Mouse (Mus musculus) macrophage (primary cell): ENCODE data around the gene Vsig2. TPM values are rescaled to one million over a fixed set of nuclear protein-coding genes. Genes with fewer than 3 reads are reported as not detected.

Experiments
- H3K27ac ChIP-seq: fragments of 350-480 bp; formaldehyde crosslinking; 2 replicates; pipeline ENCODE4 v1.9.0; 2021
- H3K36me3 ChIP-seq: fragments of 350-480 bp; formaldehyde crosslinking; 2 replicates; pipeline ENCODE4 v1.9.0; 2021; ENCODE audit errors: inconsistent target
- H3K4me3 ChIP-seq: fragments of 350-480 bp; formaldehyde crosslinking; 2 replicates; pipeline ENCODE4 v1.9.0; 2021; ENCODE audit errors: inconsistent target
- H3K79me2 ChIP-seq: fragments of 350-480 bp; formaldehyde crosslinking; 2 replicates; pipeline ENCODE4 v1.9.0; 2021; ENCODE audit errors: inconsistent target
- WGBS: methylation state at CpG from one replicate; pipeline ENCODE4 v1.1.7; 2026; ENCODE audit warnings: inconsistent platforms; ENCODE audit not compliant: missing documents; 5-methylcytosine and 5-hydroxymethylcytosine counted together
- polyA plus RNA-seq: library from polyadenylated mRNA; stranded (reverse); fragments of 250-400 nt; gene quantifications from 3 replicates; pipeline ENCODE4 v1.2.4, GENCODE M21; 2018; ENCODE audit warnings: inconsistent platforms

Gene Vsig2
- polyA plus RNA-seq, 1 experiment from 2014 or later, result not detected

DNA sequence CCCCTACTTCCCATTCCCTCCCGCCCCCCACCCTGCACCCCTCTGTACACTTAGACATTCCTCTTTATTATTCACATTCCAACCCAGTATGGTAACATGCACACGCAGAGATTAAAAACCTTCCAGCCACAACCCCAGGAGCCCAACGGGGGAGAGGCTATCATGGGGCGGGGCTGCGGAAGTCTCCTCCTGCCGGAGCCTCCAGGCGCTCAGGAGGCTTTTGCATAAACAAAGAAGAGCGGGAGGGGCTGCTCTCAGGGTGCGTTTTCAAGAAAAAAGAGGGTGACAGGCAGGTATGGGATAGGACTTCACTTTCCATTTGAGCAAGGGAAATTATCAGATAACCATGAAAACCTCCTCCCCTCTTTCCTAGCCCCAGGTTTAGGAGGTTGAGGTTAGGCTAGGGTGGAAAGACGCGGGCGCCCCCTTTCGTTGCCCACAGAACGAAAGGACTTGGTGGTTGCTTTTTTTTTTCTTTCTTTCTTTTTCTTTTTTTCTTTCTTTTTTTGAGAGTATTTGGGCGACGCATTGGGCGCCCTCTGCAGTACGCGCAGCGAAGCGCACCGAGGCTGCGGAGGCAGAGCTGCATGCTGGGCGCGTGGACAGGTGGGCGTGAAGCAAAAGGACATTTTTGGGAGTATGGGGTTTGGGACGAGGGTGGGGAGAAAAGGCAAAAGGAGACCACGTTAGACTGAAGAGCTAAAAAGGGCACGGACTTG, 5.6 kb downstream of the Vsig2 start:
- H3K27ac ChIP-seq, result no peak overlapping the region
- H3K36me3 ChIP-seq, result no peaks in the 10 kb centered on the region
- peak overlapping the region; percentile 37 for H3K4me3 ChIP-seq
- H3K79me2 ChIP-seq, result no peaks in the 10 kb centered on the region
- 8% methylated on average over 27 of the region's 29 CpGs for WGBS

DNA sequence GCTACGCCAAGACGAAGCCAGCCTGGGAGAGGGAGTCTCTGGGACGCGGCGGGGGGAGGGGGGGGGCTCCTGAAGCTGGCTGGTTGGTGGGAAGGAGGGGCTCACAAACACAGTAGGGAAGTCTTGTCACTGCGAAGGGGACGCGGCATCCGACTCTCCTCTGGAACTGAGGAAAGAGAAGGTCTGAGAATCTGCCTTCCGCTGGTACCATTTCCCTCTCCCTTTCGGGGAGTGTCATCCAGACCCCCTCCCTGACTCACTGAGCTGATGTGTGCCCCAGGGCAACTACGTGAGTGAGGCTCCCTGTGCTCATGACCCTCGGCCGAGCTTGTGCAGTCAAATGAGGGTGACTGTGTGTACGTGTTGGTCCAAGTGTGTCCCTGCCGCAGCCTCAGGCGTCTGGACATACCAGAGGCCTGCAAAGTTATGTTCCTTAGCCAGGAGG, 6.1 kb downstream of the Vsig2 start:
- 74% methylated on average over 10 of the region's 17 CpGs for WGBS
- Histone ChIP-seq H3K4me3 (no peak overlapping the region), H3K36me3 (no peaks in the 10 kb centered on the region), H3K27ac (no peak overlapping the region), H3K79me2 (no peaks in the 10 kb centered on the region)

DNA sequence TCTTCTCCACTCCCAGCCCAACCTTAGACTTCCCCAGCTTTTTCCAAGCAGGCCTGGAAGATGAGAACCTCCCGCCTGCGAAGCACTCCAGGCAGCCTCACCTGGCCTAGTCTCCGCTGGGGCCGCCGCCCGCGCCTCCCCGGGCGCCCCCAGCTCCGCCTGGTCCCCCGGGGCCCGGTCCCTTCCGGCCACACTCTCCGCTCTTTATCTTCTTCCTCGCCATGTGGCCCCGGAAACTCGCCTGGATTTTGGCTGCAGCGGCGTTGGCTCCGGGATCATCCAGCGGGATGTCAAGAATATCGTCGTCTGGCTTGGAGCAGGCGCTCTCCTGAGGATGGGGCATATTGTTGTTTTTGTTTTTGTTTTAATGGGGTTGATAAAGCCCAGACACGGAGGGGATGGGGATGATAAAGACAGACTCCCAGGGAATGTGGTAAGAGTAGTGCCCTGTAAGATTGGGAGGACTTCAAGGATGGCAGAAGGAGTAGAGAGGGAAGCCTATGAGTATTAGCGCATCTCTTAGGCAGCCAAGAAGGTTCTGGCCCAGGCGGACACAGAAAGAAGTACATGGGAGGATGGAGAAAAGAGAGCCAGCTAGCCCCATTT, 6.9 kb downstream of the Vsig2 start:
- Histone ChIP-seq H3K27ac (no peak overlapping the region), H3K79me2 (no peaks in the 10 kb centered on the region), H3K4me3 (no peak overlapping the region), H3K36me3 (no peaks in the 10 kb centered on the region)
- WGBS, result 98% methylated on average over 24 of the region's 27 CpGs

DNA sequence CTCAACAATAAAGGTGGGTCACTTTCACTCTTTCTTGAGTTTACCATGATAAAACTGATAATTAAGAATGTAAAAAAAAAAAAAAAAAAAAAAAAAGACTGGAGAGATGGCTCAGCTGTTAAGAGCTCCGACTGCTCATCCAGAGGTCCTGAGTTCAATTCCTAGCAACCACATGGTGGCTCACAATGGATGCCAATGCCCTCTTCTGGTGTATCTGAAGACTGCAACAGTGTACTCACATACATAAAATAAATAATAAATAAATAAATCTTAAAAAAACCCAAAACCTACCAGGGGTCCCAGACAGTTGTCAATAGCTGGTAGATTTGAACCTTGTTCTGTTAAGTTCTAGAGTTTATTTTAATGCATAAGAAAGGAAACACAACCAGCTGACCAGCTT, 7.8 kb downstream of the Vsig2 start:
- no peaks in the 10 kb centered on the region for H3K36me3 ChIP-seq
- H3K4me3 ChIP-seq, result no peak overlapping the region
- no CpG with 5 or more reads among the region's 1 CpGs for WGBS

DNA sequence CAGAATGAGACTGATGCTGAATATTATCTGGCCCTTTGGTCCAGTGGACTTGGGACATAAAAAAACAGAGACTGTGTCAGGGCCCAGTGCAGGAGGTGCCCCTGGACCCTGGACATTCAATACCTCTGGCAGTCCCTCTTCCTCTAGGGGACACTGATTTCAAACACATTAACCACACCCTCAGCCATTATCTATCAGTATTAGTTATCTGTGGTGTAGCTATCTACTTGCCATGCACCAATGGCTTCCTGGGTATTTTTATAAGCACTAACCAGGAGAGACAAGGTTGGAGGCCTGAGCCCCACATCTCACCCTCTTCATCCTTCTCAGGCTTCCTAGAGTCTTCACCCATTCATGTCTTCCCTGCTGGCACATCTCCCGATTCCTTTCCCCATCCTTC, 11.4 kb downstream of the Vsig2 start:
- H3K4me3 ChIP-seq, result no peak overlapping the region
- WGBS, result 89% methylated on average over 1 of the region's 1 CpGs
- H3K79me2 ChIP-seq, result no peaks in the 10 kb centered on the region
- H3K36me3 ChIP-seq, result no peaks in the 10 kb centered on the region
- H3K27ac ChIP-seq, result no peak overlapping the region

More for the DNA sequence above, 7.8 kb downstream of the Vsig2 start:
- no peaks in the 10 kb centered on the region for H3K79me2 ChIP-seq
- H3K27ac ChIP-seq, result no peak overlapping the region

DNA sequence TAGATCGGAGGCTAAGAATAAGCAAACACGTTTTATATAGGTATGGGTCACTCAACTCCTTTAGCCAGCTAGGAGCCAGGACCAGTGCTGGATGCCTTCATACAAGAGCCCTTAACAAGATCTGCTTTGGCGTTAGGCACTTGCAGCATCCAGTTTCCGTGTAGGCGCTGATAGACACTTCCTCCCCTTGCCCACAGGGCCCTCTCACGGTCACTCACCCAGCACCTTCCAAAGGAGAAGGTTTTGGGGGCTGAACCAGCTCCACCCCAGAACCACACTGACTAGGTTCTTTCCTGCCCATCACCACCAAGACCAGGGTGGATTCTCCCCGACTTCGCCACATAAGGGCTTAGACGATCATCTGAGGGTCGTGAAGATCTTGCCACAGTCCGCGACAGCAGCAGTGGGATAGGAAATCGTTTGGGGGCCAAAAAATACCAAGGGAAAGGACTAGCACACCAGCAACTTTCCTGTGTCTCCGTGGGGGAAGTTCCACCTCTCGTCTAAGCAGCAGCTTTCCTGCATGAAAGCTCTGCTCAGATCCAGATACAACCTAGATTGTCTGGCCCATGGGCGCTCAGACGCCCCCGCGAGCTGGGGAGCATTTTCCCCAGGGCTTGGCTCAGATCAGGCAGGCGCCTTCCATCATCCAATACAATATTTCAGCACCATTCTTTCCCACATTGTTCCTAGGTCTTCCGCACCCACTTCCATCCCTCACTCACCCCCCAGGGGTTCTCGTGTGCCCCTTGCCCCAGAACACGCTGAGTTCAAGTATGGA, 12.9 kb downstream of the Vsig2 start:
- Histone ChIP-seq H3K79me2 (no peaks in the 10 kb centered on the region), H3K36me3 (no peaks in the 10 kb centered on the region), H3K4me3 (no peak overlapping the region), H3K27ac (no peak overlapping the region)
- 4% methylated on average over 23 of the region's 23 CpGs for WGBS

DNA sequence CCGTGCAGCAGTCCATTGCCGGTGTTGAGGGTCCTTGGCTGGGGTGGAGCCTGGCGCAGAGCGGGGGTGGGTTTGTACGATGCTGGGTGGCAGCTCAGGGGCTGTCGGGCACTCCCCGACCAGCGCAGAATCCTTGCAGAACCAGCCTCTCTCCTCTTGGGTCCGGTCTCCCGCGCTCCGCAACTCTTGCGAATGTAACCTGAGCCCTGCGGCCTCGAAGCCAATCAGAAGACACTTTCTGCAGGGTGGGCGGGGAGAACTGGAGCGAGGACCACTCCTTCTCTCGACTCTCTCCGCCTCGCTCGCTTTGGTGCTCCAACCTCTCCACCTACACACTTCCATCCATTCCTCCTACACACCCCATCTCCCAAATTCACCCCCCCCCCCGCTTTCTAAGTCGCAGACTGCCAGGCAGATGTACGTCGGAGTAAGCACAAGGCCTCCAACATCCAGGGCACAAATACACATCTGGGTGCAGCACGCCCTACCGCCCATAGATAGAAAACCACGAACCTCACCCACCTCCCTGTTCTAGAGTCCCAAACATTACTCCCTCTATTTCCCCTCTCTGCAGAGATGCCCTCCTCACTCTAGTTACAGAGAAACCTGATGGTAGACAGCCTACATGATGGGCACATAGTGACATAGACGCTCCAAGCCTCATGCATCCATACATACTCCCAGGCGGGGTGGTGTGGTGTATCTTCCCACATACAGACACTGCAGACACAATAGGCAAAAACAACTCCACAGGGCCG, 13.7 kb downstream of the Vsig2 start, which contains the start of gene Nrgn:
Gene Nrgn, minus strand, starts transcription at position 369 of the 758 bp plus-strand sequence.
- no peaks in the 10 kb centered on the region for H3K79me2 ChIP-seq
- WGBS, result 11% methylated on average over 25 of the region's 31 CpGs
- H3K36me3 ChIP-seq, result no peaks in the 10 kb centered on the region
- H3K27ac ChIP-seq, result no peak within 1 kb of the TSS
- no peak within 1 kb of the TSS for H3K4me3 ChIP-seq

DNA sequence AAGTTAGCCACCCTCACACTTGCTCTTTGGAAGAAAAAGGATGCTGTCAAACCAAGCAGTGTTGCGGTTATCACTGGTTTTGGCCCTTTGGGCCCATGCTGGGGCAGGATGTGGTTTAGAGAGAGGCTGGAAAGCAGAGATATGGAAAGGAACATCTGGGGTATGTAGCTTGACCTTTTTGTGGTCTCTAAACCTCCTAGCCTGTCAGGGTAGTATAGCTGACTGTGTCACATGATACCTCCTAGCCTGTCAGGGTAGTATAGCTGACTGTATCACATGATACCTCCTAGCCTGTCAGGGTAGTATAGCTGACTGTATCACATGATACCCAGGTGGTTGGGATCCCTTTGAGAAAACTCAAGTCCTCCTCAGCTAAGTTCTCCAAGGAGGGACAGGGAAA, 15.2 kb downstream of the Vsig2 start:
- Histone ChIP-seq H3K79me2 (no peaks in the 10 kb centered on the region), H3K4me3 (no peak overlapping the region), H3K36me3 (no peaks in the 10 kb centered on the region), H3K27ac (no peak overlapping the region)
- 7% methylated on average over 1 of the region's 1 CpGs for WGBS

DNA sequence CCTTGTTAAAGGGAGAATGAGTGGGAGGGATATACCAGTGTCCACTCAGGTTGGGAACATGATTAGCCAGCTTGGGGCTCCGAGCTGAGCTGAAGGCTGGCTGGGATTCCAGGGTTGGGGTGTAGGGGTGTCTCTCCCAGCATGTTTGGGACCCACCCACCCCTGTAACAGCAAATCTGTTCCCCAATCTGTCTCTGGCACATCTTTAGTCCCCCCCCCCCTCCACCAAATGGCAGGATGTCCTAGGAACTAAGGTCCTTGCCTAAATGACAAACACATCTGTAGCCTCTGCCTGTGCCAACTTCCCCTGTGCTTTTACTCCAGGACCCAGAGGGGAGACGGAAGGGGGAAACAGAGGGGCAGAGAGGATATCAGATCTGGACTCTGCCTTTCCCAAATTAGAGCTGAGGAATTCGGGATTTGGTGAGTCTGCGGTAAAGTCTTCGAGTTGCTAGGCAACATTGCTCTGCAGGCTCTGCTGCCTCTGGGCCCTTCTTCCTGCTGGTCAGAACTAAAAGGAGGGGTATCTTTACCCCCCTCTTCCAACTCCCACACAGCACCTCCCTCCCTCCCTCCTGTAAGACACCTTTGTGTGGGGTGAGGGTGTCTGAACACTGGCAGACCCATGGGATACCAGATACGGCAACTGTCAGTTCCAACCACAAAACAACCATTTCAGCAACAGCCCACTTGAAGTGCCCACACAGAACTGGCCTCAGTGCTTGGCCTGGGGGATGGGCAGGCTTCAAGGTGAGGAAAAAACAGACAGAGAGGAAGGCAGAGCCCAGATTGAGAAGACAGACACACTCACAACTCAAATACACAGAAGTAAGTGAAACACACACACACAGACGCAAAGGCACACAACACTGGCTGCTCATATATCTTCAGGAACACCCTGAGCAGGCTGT, 16.0 kb downstream of the Vsig2 start, which contains the start of gene Siae:
Gene Siae, plus strand, starts transcription at position 861 of the 911 bp plus-strand sequence.
- Histone ChIP-seq H3K4me3 (no peak within 1 kb of the TSS), H3K27ac (no peak within 1 kb of the TSS), H3K79me2 (no peaks in the 10 kb centered on the region), H3K36me3 (no peaks in the 10 kb centered on the region)
- 38% methylated on average over 7 of the region's 7 CpGs for WGBS

DNA sequence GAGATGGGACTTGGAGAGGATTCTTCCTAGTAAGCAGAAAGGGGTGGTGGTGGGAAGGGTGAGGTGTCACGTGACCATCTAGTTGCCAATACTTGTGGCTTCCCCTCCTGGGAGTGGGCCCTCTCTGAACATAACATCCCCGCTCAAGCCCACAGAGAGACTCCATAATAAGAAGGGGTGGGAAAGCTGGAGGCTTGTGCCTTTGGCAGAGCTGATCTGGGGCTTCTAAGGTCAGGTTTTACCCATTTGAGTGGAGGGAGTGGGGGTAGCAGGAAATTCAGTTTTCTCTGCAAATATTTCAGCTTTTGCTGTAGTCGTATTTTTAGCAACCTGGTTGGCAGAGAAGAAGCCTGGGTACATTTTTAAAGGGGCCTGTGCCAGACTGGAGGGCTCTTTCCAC, 17.3 kb downstream of the Vsig2 start:
- H3K4me3 ChIP-seq, result no peak overlapping the region
- H3K27ac ChIP-seq, result no peak overlapping the region
- WGBS, result 34% methylated on average over 3 of the region's 3 CpGs

DNA sequence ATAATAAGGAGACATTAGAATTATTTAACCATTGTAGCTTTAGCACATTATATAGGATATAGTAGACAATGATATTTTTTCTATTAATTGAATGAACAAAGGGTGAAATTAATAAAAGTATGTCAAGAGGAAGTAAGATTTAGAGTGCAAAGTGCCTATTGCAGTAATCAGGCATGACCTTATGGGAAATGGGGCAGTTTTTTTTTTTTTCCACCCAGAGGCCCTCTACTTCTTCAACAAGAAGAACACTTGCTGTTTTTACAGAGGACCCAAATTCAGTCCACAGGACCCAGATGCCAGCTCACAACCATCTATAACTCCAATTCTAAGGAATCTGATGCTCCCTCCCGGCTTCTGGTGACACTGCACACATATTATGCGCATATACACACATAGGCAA, 21.6 kb downstream of the Vsig2 start:
- H3K4me3 ChIP-seq, result no peak overlapping the region
- no peaks in the 10 kb centered on the region for H3K79me2 ChIP-seq
- 94% methylated on average over 2 of the region's 2 CpGs for WGBS
- H3K27ac ChIP-seq, result no peak overlapping the region
- H3K36me3 ChIP-seq, result no peaks in the 10 kb centered on the region

More for the DNA sequence above, 17.3 kb downstream of the Vsig2 start:
- Histone ChIP-seq H3K36me3 (no peaks in the 10 kb centered on the region), H3K79me2 (no peaks in the 10 kb centered on the region)

DNA sequence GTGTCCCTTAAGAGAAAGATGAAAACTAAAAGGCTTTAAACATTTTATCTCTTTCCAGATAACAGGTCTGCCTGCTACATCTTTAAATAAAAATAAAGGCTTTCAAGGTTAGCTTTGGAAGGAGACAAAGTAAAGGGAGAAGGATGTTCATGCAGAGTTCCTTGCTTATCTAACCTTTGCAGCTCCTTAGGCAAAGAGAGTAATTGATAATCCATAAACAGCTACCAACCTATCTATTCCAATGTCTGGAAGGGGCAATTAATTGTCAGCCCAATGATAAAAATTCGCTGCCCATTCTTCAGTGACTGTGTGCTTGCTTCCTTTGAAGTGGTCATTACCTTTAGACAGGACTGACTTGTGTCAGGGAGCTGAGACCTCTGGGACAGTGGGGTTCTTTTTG, 24.8 kb downstream of the Vsig2 start:
- 58% methylated on average over 1 of the region's 1 CpGs for WGBS
- Histone ChIP-seq H3K4me3 (no peak overlapping the region), H3K79me2 (no peaks in the 10 kb centered on the region)

DNA sequence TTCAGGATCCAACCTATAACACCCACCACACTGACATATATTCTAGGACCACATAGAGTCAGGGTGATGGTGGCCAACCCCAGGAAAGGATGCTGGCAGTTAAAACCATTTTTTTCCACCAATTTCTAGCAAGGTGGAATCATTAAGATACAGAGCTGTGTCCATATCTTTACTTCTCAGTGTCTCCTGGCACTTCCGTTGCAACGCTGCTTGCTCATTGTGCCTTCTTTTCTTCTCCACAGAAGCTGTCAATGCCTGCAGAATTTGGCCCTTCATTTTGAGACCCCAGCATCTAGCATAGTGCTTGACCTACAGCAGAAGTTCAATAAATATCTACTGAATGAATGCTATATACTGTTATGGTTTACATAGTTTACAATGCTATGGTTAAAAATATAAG, 28.0 kb downstream of the Vsig2 start:
- no peaks in the 10 kb centered on the region for H3K79me2 ChIP-seq
- H3K36me3 ChIP-seq, result no peaks in the 10 kb centered on the region
- no peak overlapping the region for H3K4me3 ChIP-seq
- H3K27ac ChIP-seq, result no peak overlapping the region
- WGBS, result 59% methylated on average over 2 of the region's 2 CpGs

More for the DNA sequence above, 24.8 kb downstream of the Vsig2 start:
- no peaks in the 10 kb centered on the region for H3K36me3 ChIP-seq
- no peak overlapping the region for H3K27ac ChIP-seq
